Mouse (Mus musculus) erythroblast, embryonic 14.5 days (primary cell): ENCODE data around the gene Mss51.

Experiments used
- GATA1 ChIP-seq: IDR thresholded peaks from 2 replicates; pipeline ENCODE4 v1.6.1; 2012; ENCODE audit warnings: low read length, inconsistent platforms, mixed read lengths
- TAL1 ChIP-seq: IDR thresholded peaks from 3 replicates; pipeline ENCODE4 v1.6.1; 2012; ENCODE audit warnings: low read length, inconsistent platforms, mixed read lengths

DNA sequence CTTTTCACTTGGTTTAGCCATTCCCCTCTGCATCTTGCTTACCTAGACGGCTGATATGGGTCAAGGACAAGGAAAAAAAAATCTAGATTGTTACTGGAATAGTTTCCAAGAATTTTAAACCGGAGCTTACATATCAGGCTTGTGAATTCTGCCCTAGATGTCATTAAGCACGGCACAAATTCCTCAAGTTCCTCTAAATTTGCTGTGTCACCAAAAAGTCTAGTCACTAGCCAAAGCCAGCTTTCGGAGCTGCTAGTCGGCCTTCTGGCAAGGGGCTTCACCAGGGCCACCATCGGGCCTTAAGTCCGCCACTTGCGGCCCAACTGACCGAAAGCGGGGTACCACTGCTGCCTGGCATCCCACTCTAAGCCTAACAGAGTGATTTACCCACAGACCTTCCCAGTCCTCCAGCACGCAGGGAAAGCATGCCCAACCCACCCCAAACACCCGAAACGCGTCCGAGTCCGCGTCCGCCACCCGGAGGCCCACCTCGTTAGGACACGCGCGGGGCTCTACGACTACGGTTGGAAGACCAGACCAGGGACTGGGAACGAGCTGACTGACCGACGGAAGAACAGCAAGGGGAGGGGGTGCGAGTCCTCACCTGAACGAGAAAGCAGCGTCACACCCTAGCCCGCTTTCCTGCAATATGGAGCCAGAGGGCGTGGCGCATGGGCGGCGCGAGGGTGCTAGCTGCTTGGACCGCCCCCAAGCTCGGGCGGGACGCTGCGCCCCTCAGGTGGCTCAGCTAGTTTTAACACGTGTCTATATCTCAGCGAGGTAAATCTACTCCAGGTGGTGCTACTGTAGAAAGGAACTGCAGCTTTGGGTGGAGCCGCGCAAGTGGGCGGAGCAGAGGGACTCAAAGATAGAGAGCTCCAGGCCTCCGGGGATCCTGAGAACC is 17.2 kb downstream of the Mss51 start, which contains the start of gene Anxa7:
- TF ChIP-seq GATA1 = no peak
- TF ChIP-seq TAL1 = no peak
